Mouse (Mus musculus) spleen, adult 2 months (tissue): Measurements from ENCODE around the gene Tmed6.

ENCODE experiments used
- CTCF ChIP-seq: fragments of 200-500 bp; IDR thresholded peaks from 2 replicates; pipeline ENCODE4 v1.5.1; 2011; ENCODE audit warnings: mild to moderate bottlenecking, inconsistent platforms; ENCODE audit not compliant: insufficient read depth, insufficient read length, insufficient replicate concordance; ENCODE audit errors: extremely low read depth
- POLR2A ChIP-seq: fragments of 200-500 bp; IDR thresholded peaks from 2 replicates; pipeline ENCODE4 v1.6.1; 2011; ENCODE audit warnings: low read depth, low read length, inconsistent platforms

DNA sequence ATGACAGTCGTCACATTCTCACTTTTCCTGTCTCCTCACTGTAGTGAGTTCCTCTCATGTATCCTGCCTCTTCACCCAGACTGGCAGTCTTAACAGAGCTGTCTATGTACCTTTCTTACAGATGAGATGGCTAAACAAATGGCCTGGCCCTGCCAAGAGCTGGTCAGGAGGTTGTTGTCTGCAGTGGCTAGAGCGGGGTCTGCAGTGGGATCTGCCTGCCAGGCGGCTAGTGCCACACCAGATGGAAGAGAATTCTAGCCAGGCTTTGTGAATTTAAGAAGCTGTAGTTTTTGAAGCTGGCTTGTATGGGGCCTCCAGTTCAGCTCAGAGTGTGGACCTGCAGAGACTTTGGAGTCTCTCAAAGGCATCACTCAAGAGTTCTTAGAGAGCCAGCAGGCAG, 29.8 kb downstream of the Tmed6 start:
- TF ChIP-seq CTCF (no peak), POLR2A (no peak)
